Mouse (Mus musculus) thymus, adult 2 months (tissue): ENCODE measurements around the gene Hspb1. TPM values are rescaled to one million over a fixed set of nuclear protein-coding genes. Genes with fewer than 3 reads are reported as not detected.
A peak's percentile ranks its signal among the peaks of the same experiment; 100 is the strongest.

ENCODE experiments used
- DNase-seq: peaks from one replicate; pipeline ENCODE4 v3.0.0; 2021
- H3K27ac ChIP-seq: fragments of 200-500 bp; 2 replicates; pipeline ENCODE4 v1.5.1; 2012; ENCODE audit warnings: low read length, control low read depth; ENCODE audit not compliant: control insufficient read depth, insufficient read depth
- H3K27me3 ChIP-seq: fragments of 200-500 bp; 2 replicates; pipeline ENCODE4 v1.6.1; 2012; ENCODE audit warnings: mild to moderate bottlenecking, low read length, moderate library complexity, mixed read lengths; ENCODE audit not compliant: control insufficient read depth, insufficient read depth
- H3K36me3 ChIP-seq: fragments of 200-500 bp; 2 replicates; pipeline ENCODE4 v1.6.1; 2012; ENCODE audit warnings: mild to moderate bottlenecking, low read length, moderate library complexity; ENCODE audit not compliant: control insufficient read depth, insufficient read depth
- H3K4me1 ChIP-seq: fragments of 200-500 bp; replicated peaks from 2 replicates; pipeline ENCODE4 v1.6.1; 2012; ENCODE audit warnings: low read length; ENCODE audit not compliant: control insufficient read depth, insufficient read depth
- H3K4me3 ChIP-seq: fragments of 200-500 bp; 2 replicates; pipeline ENCODE4 v1.5.1; 2012; ENCODE audit warnings: mild to moderate bottlenecking, low read length, control low read depth, moderate library complexity; ENCODE audit not compliant: control insufficient read depth, insufficient read depth
- CTCF ChIP-seq: fragments of 200-500 bp; IDR thresholded peaks from 2 replicates; pipeline ENCODE4 v1.5.1; 2012; ENCODE audit warnings: mild to moderate bottlenecking, control low read depth, low read length, moderate library complexity, borderline replicate concordance; ENCODE audit not compliant: control insufficient read depth, poor library complexity, insufficient read depth; ENCODE audit errors: extremely low read depth
- POLR2A ChIP-seq: fragments of 200-500 bp; IDR thresholded peaks from 2 replicates; pipeline ENCODE4 v1.6.1; 2012; ENCODE audit warnings: mild to moderate bottlenecking, low read length, control low read depth, moderate library complexity; ENCODE audit not compliant: control insufficient read depth, poor library complexity, insufficient read depth; ENCODE audit errors: extremely low read depth
- WGBS: fragments of 180-500 bp; shearing (Covaris S2); methylation state at CpG from one replicate; pipeline ENCODE4 v1.1.7; 2018; 5-methylcytosine and 5-hydroxymethylcytosine counted together
- polyA plus RNA-seq: library from polyadenylated mRNA; depleted of rRNA; stranded (reverse); fragments of >200 nt; gene quantifications from 2 replicates; pipeline ENCODE4 v1.2.3, GENCODE M21; 2012

The Hspb1 gene
- polyA plus RNA-seq, 1 experiment = 96.8 TPM

GRCm38 (mm10) chr5:135851024-135851423, 36.7 kb upstream of the Hspb1 start:
- no peak for DNase-seq
- H3K27me3 ChIP-seq = peaks cover 6% of the 10 kb centered on the region; the same call in 1 of the 2 replicates
- H3K36me3 ChIP-seq = no peaks in the 10 kb centered on the region
- H3K4me3 ChIP-seq = no peak overlapping the region
- TF ChIP-seq CTCF (no peak), POLR2A (no peak)
- 4% methylated on average over 15 of the region's 15 CpGs for WGBS
- H3K4me1 ChIP-seq = no peaks in the 10 kb centered on the region
- H3K27ac ChIP-seq = no peak overlapping the region

- Histone ChIP-seq H3K36me3 (no peaks in the 10 kb centered on the region), H3K4me3 (no peak overlapping the region), H3K27me3 (peaks cover 8% of the 10 kb centered on the region; the same call in 1 of the 2 replicates), H3K27ac (no peak overlapping the region), H3K4me1 (no peaks in the 10 kb centered on the region)
- TF ChIP-seq CTCF = no peak
- no peak for TF ChIP-seq POLR2A
- DNase-seq = no peak
- WGBS = 7% methylated on average over 14 of the region's 14 CpGs
These were observed 36.2 kb upstream of the Hspb1 start for GRCm38 (mm10) chr5:135851481-135851880.

GRCm38 (mm10) chr5:135852421-135852820, 35.3 kb upstream of the Hspb1 start:
- H3K27ac ChIP-seq = no peak overlapping the region
- no peaks in the 10 kb centered on the region for H3K36me3 ChIP-seq
- no peak for DNase-seq
- no peaks in the 10 kb centered on the region for H3K4me1 ChIP-seq
- WGBS = 9% methylated on average over 10 of the region's 10 CpGs
- H3K27me3 ChIP-seq = peaks cover 9% of the 10 kb centered on the region; the same call in 1 of the 2 replicates
- H3K4me3 ChIP-seq = no peak overlapping the region
- TF ChIP-seq POLR2A (no peak), CTCF (no peak)

- no peak for DNase-seq
- TF ChIP-seq POLR2A = no peak
- no peak for TF ChIP-seq CTCF
- Histone ChIP-seq H3K4me3 (no peak overlapping the region), H3K27me3 (peaks cover 9% of the 10 kb centered on the region; the same call in 1 of the 2 replicates), H3K36me3 (no peaks in the 10 kb centered on the region), H3K27ac (no peak overlapping the region), H3K4me1 (no peaks in the 10 kb centered on the region)
- 60% methylated on average over 7 of the region's 7 CpGs for WGBS
These were observed 34.0 kb upstream of the Hspb1 start for GRCm38 (mm10) chr5:135853731-135854130.

- WGBS = 0% methylated on average over 4 of the region's 4 CpGs
- no peaks in the 10 kb centered on the region for H3K36me3 ChIP-seq
- H3K4me1 ChIP-seq = no peaks in the 10 kb centered on the region
- H3K27ac ChIP-seq = no peak overlapping the region
- no peak overlapping the region for H3K4me3 ChIP-seq
- DNase-seq = peak; percentile 67
- no peak for TF ChIP-seq POLR2A
- TF ChIP-seq CTCF = peak; percentile 70; the same call in 1 of the 2 replicates
- peaks cover 9% of the 10 kb centered on the region; the same call in 1 of the 2 replicates for H3K27me3 ChIP-seq
These were observed 32.6 kb upstream of the Hspb1 start for GRCm38 (mm10) chr5:135855156-135855555.

- WGBS = 63% methylated on average over 8 of the region's 8 CpGs
- no peaks in the 10 kb centered on the region; the same call in 1 of the 2 replicates for H3K4me1 ChIP-seq
- no peak overlapping the region for H3K27ac ChIP-seq
- no peak for DNase-seq
- TF ChIP-seq POLR2A = no peak
- TF ChIP-seq CTCF = no peak
- H3K36me3 ChIP-seq = no peaks in the 10 kb centered on the region
- H3K27me3 ChIP-seq = peaks cover 16% of the 10 kb centered on the region
- no peak overlapping the region for H3K4me3 ChIP-seq
These were observed 21.1 kb upstream of the Hspb1 start for GRCm38 (mm10) chr5:135866662-135867061.

- Histone ChIP-seq H3K27me3 (peaks cover 16% of the 10 kb centered on the region), H3K4me1 (no peaks in the 10 kb centered on the region; the same call in 1 of the 2 replicates), H3K27ac (no peak overlapping the region), H3K36me3 (no peaks in the 10 kb centered on the region), H3K4me3 (0 out of 2 replicates have a peak overlapping the region, but pooled peaks have one; percentile 10)
- WGBS = 4% methylated on average over 88 of the region's 89 CpGs
- TF ChIP-seq POLR2A (no peak), CTCF (no peak)
- DNase-seq = no peak
These were observed 19.8 kb upstream of the Hspb1 start for GRCm38 (mm10) chr5:135867637-135868593.
